Mouse (Mus musculus) bone marrow, adult 2 months (tissue): ENCODE results near the gene Zfp706. TPM values are rescaled to one million over a fixed set of nuclear protein-coding genes. Genes with fewer than 3 reads are reported as not detected.

Source experiments
- H3K27ac ChIP-seq: fragments of 200-500 bp; 2 replicates; pipeline ENCODE4 v1.5.1; 2012; ENCODE audit warnings: low read depth, mild to moderate bottlenecking, control low read depth, inconsistent platforms, low read length; ENCODE audit not compliant: control insufficient read depth, poor library complexity, insufficient read depth
- H3K4me1 ChIP-seq: fragments of 200-500 bp; 2 replicates; pipeline ENCODE4 v1.6.1; 2011; ENCODE audit warnings: low read length; ENCODE audit not compliant: control insufficient read depth, insufficient read depth
- H3K4me3 ChIP-seq: fragments of 200-500 bp; replicated peaks from 2 replicates; pipeline ENCODE3; 2011; ENCODE audit warnings: mild to moderate bottlenecking, low read depth, low read length, control low read depth; ENCODE audit not compliant: control insufficient read depth
- CTCF ChIP-seq: fragments of 200-500 bp; IDR thresholded peaks from 2 replicates; pipeline ENCODE4 v1.5.1; 2011; ENCODE audit warnings: low read length, control low read depth; ENCODE audit not compliant: control insufficient read depth, insufficient read depth
- POLR2A ChIP-seq: fragments of 200-500 bp; IDR thresholded peaks from 2 replicates; pipeline ENCODE4 v1.6.1; 2011; ENCODE audit warnings: low read depth, mild to moderate bottlenecking, control low read depth, low read length, borderline replicate concordance; ENCODE audit not compliant: control insufficient read depth
- WGBS: fragments of 180-500 bp; shearing (Covaris S2); methylation state at CpG from one replicate; pipeline ENCODE4 v1.1.7; 2018; 5-methylcytosine and 5-hydroxymethylcytosine counted together
- polyA plus RNA-seq: library from polyadenylated mRNA; stranded (reverse); fragments of >200 nt; gene quantifications from 2 replicates; pipeline ENCODE4 v1.2.4, GENCODE M21; 2011; ENCODE audit warnings: low replicate concordance; ENCODE audit not compliant: missing spikeins, insufficient read depth, insufficient read length

Gene Zfp706
- polyA plus RNA-seq, 1 experiment: 63.7 TPM

- Histone ChIP-seq H3K27ac (no peak overlapping the region), H3K4me1 (no peaks in the 10 kb centered on the region), H3K4me3 (no peak overlapping the region)
- WGBS: 26% methylated on average over 1 of the region's 1 CpGs
- TF ChIP-seq CTCF (no peak), POLR2A (no peak)
Measured at GRCm38 (mm10) chr15:37038666-37039065, 31.1 kb upstream of the Zfp706 start.

- H3K4me1 ChIP-seq: no peaks in the 10 kb centered on the region
- no peak overlapping the region for H3K27ac ChIP-seq
- H3K4me3 ChIP-seq: no peak overlapping the region
- no peak for TF ChIP-seq CTCF
- no peak for TF ChIP-seq POLR2A
- WGBS: 49% methylated on average over 3 of the region's 3 CpGs
Measured at GRCm38 (mm10) chr15:37037704-37038103, 30.1 kb upstream of the Zfp706 start.

GRCm38 (mm10) chr15:37036481-37037156 is 29.0 kb upstream of the Zfp706 start:
- WGBS: 65% methylated on average over 7 of the region's 7 CpGs
- TF ChIP-seq POLR2A: no peak
- TF ChIP-seq CTCF: no peak
- Histone ChIP-seq H3K27ac (no peak overlapping the region), H3K4me1 (no peaks in the 10 kb centered on the region), H3K4me3 (no peak overlapping the region)

GRCm38 (mm10) chr15:37034155-37034554 is 26.6 kb upstream of the Zfp706 start:
- 63% methylated on average over 2 of the region's 2 CpGs for WGBS
- no peak overlapping the region for H3K4me3 ChIP-seq
- no peaks in the 10 kb centered on the region for H3K4me1 ChIP-seq
- TF ChIP-seq POLR2A: no peak
- TF ChIP-seq CTCF: no peak
- H3K27ac ChIP-seq: no peak overlapping the region

DNA sequence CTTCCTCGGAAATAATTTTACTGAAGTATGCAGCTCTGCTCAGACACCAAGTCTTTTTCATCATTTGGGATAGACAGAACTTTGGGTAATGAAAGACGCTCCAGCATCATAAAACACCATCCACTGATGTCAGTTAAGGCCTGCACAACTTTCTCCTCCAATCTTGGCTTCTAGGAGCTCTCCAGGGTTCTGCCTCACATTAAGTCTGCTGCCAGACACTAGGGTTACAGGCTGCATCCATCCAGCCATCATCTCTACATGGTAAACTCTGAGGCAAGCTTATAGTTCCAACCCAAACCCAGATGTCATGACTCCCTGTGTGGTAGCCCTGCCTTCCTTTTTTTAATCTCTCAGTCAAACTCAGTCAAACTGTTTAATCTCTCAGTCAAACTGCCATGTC is 25.9 kb upstream of the Zfp706 start:
- 76% methylated on average over 2 of the region's 2 CpGs for WGBS
- Histone ChIP-seq H3K27ac (no peak overlapping the region), H3K4me3 (no peak overlapping the region), H3K4me1 (no peaks in the 10 kb centered on the region)
- TF ChIP-seq CTCF (no peak), POLR2A (no peak)

GRCm38 (mm10) chr15:37031334-37032150 is 24.0 kb upstream of the Zfp706 start:
- WGBS: 61% methylated on average over 6 of the region's 6 CpGs
- no peak for TF ChIP-seq CTCF
- no peak for TF ChIP-seq POLR2A
- H3K4me1 ChIP-seq: no peaks in the 10 kb centered on the region
- no peak overlapping the region for H3K4me3 ChIP-seq
- H3K27ac ChIP-seq: no peak overlapping the region

DNA sequence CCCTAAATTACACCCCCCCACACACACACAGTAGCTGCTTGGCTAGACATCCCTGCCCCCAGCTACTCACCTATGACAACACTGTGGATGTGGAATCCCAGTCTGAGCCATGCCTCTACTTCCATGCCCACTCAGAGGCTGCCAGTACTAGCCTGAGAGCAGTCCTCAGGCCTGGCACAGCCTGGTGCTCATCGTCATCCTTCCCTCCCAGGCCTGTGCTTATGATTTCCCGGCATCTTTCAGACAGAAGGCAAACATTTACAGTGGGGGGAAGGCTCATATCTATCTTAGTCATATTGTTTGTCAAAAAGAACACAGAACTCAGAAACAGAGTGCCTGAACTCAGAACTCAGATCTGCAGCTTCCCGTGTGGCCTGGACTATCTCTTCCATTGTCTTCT is 23.4 kb upstream of the Zfp706 start:
- WGBS: 76% methylated on average over 3 of the region's 3 CpGs
- no peaks in the 10 kb centered on the region for H3K4me1 ChIP-seq
- TF ChIP-seq CTCF (no peak), POLR2A (no peak)
- no peak overlapping the region for H3K27ac ChIP-seq
- no peak overlapping the region for H3K4me3 ChIP-seq

GRCm38 (mm10) chr15:37027956-37028355 is 20.4 kb upstream of the Zfp706 start:
- Histone ChIP-seq H3K4me3 (no peak overlapping the region), H3K4me1 (no peaks in the 10 kb centered on the region), H3K27ac (no peak overlapping the region)
- TF ChIP-seq CTCF (no peak), POLR2A (no peak)

- Histone ChIP-seq H3K27ac (no peak overlapping the region), H3K4me3 (no peak overlapping the region), H3K4me1 (no peaks in the 10 kb centered on the region)
- WGBS: 74% methylated on average over 4 of the region's 4 CpGs
- TF ChIP-seq POLR2A: no peak
Measured at GRCm38 (mm10) chr15:37026458-37026857, 18.9 kb upstream of the Zfp706 start.
